Mouse (Mus musculus) kidney, postnatal 0 days (tissue): ENCODE measurements around the gene Pde9a. TPM values are rescaled to one million over a fixed set of nuclear protein-coding genes. Genes with fewer than 3 reads are reported as not detected.

Experiments used
- ATAC-seq: fragments of 200-750 bp; cut with Nextera tagmentation; replicated peaks from 2 replicates; pipeline ENCODE4 v1.8.0; 2017; ENCODE audit warnings: low read depth, moderate number of reproducible peaks, moderate TSS enrichment, moderate library complexity; ENCODE audit not compliant: low FRiP score
- DNase-seq: peaks from one replicate; pipeline ENCODE4 v3.0.0-alpha.2; 2016; ENCODE audit warnings: low spot score
- H3K27ac ChIP-seq: fragments of 300-500 bp; sonication (generic); 2 replicates; pipeline ENCODE4 v1.5.1; 2014; ENCODE audit warnings: mild to moderate bottlenecking
- H3K27me3 ChIP-seq: fragments of 300-500 bp; sonication (generic); 2 replicates; pipeline ENCODE4 v1.6.1; 2014; ENCODE audit warnings: low read length, mixed read lengths; ENCODE audit not compliant: insufficient read depth
- H3K36me3 ChIP-seq: fragments of 300-500 bp; sonication (generic); 2 replicates; pipeline ENCODE4 v1.6.1; 2014; ENCODE audit warnings: low read length, mixed read lengths; ENCODE audit not compliant: insufficient read depth
- H3K4me1 ChIP-seq: fragments of 300-500 bp; sonication (generic); replicated peaks from 2 replicates; pipeline ENCODE4 v1.6.1; 2014; ENCODE audit warnings: antibody characterized with exemption, low read length, mixed read lengths; ENCODE audit not compliant: insufficient read depth
- H3K4me2 ChIP-seq: fragments of 300-500 bp; sonication (generic); 2 replicates; pipeline ENCODE4 v1.6.1; 2014; ENCODE audit warnings: mild to moderate bottlenecking, low read length, moderate library complexity, mixed read lengths
- H3K4me3 ChIP-seq: fragments of 300-500 bp; sonication (generic); replicated peaks from 2 replicates; pipeline ENCODE4 v1.5.1; 2014; ENCODE audit warnings: low read depth, low read length
- H3K9ac ChIP-seq: fragments of 300-500 bp; sonication (generic); 2 replicates; pipeline ENCODE4 v1.6.1; 2014; ENCODE audit warnings: low read depth, low read length
- H3K9me3 ChIP-seq: fragments of 300-500 bp; sonication (generic); replicated peaks from 2 replicates; pipeline ENCODE4 v1.6.1; 2016; ENCODE audit warnings: low read length, inconsistent platforms, mixed read lengths
- CTCF ChIP-seq: IDR thresholded peaks from 2 replicates; pipeline ENCODE4 v1.5.1; 2016; ENCODE audit warnings: antibody characterized with exemption, low read depth, mild to moderate bottlenecking, moderate library complexity
- WGBS: fragments of 180-500 bp; shearing (Covaris S2); extraction: QIAGEN DNeasy Blood & Tissue Kit; methylation state at CpG from one replicate; pipeline ENCODE4 v1.1.7; 2014; 5-methylcytosine and 5-hydroxymethylcytosine counted together
- polyA plus RNA-seq: library from polyadenylated mRNA; unstranded; fragments of >200 nt; fragmentation: Nextera tagmentation; extraction: Ambion mirVana; gene quantifications from 2 replicates; pipeline ENCODE4 v1.2.1, GENCODE M21; 2015

Gene Pde9a
- polyA plus RNA-seq, 1 experiment from 2014 or later: 31.9 TPM

DNA sequence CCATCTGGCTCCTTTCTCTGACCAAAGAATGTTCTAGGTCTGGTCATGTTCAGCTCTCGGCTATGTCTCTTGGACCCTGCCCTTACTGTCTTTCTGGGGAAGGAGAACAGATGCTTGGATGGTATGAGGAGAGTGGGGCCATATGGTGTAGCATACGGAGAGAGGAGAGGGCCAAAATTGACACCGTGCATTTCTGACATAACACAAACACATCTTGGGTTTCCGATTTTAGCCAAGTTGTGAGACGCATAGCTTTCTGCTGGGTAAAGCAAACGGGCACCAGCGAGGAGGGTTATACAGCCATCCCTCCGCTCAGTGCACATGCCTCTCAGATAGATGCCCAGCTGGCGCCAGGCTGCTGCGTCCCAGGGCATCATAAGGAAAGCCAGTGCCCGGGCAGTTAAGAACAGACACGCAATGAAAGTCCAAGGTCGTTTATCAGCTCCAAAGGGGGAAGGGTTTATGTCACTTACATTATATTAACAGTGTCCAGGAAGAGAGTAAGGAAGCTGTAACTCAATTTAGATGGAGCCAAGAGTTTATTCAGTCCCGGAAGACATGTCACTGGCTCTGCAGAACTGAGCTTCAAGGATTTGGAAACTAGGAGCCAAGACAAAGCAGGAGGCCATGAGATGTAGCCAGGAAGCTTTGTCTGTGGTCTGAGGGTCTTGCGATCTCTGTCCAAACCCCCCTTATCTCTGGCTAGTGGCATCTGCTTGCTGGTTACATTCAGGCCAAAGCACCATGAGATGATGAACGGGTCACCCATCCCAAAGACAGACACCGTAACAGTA, 33.0 kb downstream of the Pde9a start:
- ATAC-seq: no peak
- H3K27ac ChIP-seq: peak overlapping the region; percentile 42
- 0 out of 2 replicates have a peak, but pooled peaks cover 6% of the 10 kb centered on the region for H3K4me1 ChIP-seq
- WGBS: 51% methylated on average over 17 of the region's 17 CpGs
- DNase-seq: peak; percentile 82
- no peaks in the 10 kb centered on the region for H3K9me3 ChIP-seq
- no peak overlapping the region for H3K9ac ChIP-seq
- peaks cover 5% of the 10 kb centered on the region; the same call in 1 of the 2 replicates for H3K36me3 ChIP-seq
- no peak overlapping the region for H3K4me2 ChIP-seq
- no peak overlapping the region for H3K4me3 ChIP-seq
- TF ChIP-seq CTCF: no peak
- no peaks in the 10 kb centered on the region for H3K27me3 ChIP-seq

DNA sequence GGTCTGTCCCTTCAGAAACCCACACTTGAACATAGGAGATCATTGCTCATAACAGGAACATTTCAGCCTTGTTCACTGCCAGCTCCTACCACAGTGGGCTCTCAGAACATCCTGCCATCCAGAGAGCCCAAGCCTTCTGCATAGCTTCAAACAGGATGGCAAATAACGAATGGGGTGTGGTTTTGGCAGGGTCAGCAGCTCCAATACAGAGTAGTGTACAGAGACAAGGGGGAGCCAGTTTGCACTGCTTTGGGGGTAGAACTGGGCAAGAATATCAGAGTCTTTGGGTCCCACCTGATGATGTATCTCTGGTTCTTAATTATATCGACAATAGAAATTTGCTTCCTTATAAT, 33.6 kb downstream of the Pde9a start:
- 55% methylated on average over 2 of the region's 2 CpGs for whole genome bisulfite sequencing
- Histone ChIP-seq H3K36me3 (peaks cover 5% of the 10 kb centered on the region; the same call in 1 of the 2 replicates), H3K27ac (peak overlapping the region; percentile 42), H3K27me3 (no peaks in the 10 kb centered on the region), H3K9ac (no peak overlapping the region), H3K9me3 (no peaks in the 10 kb centered on the region), H3K4me2 (no peak overlapping the region), H3K4me3 (no peak overlapping the region), H3K4me1 (0 out of 2 replicates have a peak, but pooled peaks cover 6% of the 10 kb centered on the region)
- ATAC-seq: no peak
- no peak for TF ChIP-seq CTCF
- no peak for DNase-seq

DNA sequence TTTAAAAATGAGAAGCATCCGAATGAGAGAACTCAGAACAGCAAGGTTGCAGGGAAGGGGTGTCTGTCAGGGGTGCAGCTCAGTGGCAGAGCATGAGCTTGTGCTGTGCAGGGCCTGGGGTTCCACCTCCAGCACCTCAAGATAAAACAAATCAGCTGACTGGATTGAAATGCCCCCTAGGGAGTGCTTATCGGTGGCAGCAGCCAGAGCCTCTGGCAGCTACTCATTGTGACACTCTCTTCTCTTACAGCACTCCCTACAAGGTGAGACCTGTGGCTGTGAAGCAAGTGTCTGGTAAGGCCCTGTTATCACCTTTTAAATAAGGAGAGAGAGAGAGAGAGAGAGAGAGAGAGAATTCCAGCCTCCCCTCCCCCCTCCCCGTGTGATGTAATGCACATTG, 34.0 kb downstream of the Pde9a start:
- H3K4me3 ChIP-seq: no peak overlapping the region
- 0 out of 2 replicates have a peak, but pooled peaks cover 6% of the 10 kb centered on the region for H3K4me1 ChIP-seq
- WGBS: 51% methylated on average over 3 of the region's 3 CpGs
- H3K27me3 ChIP-seq: no peaks in the 10 kb centered on the region
- DNase-seq (no peak), ATAC-seq (no peak)
- 0 out of 2 replicates have a peak overlapping the region, but pooled peaks have one; percentile 42 for H3K27ac ChIP-seq
- no peak for TF ChIP-seq CTCF
- H3K9me3 ChIP-seq: no peaks in the 10 kb centered on the region
- H3K36me3 ChIP-seq: peaks cover 5% of the 10 kb centered on the region; the same call in 1 of the 2 replicates
- H3K4me2 ChIP-seq: no peak overlapping the region
- H3K9ac ChIP-seq: no peak overlapping the region

- H3K4me3 ChIP-seq: no peak overlapping the region
- DNase-seq (peak; percentile 57), ATAC-seq (no peak)
- no peaks in the 10 kb centered on the region for H3K27me3 ChIP-seq
- no peak overlapping the region for H3K27ac ChIP-seq
- no peak overlapping the region for H3K4me2 ChIP-seq
- 0 out of 2 replicates have a peak, but pooled peaks cover 6% of the 10 kb centered on the region for H3K4me1 ChIP-seq
- peaks cover 5% of the 10 kb centered on the region; the same call in 1 of the 2 replicates for H3K36me3 ChIP-seq
- no peak overlapping the region for H3K9ac ChIP-seq
- no peaks in the 10 kb centered on the region for H3K9me3 ChIP-seq
- no peak for TF ChIP-seq CTCF
- 73% methylated on average over 16 of the region's 16 CpGs for WGBS
Observed at GRCm38 (mm10) chr17:31420658-31421057, 34.6 kb downstream of the Pde9a start.

- no peak overlapping the region for H3K9ac ChIP-seq
- H3K36me3 ChIP-seq: peaks cover 5% of the 10 kb centered on the region; the same call in 1 of the 2 replicates
- H3K4me1 ChIP-seq: 0 out of 2 replicates have a peak, but pooled peaks cover 6% of the 10 kb centered on the region
- no peaks in the 10 kb centered on the region for H3K9me3 ChIP-seq
- H3K27ac ChIP-seq: no peak overlapping the region
- WGBS: 100% methylated on average over 1 of the region's 1 CpGs
- H3K4me3 ChIP-seq: no peak overlapping the region
- DNase-seq (no peak), ATAC-seq (no peak)
- no peak for TF ChIP-seq CTCF
- no peaks in the 10 kb centered on the region for H3K27me3 ChIP-seq
- no peak overlapping the region for H3K4me2 ChIP-seq
Observed at GRCm38 (mm10) chr17:31422381-31422780, 36.4 kb downstream of the Pde9a start.

DNA sequence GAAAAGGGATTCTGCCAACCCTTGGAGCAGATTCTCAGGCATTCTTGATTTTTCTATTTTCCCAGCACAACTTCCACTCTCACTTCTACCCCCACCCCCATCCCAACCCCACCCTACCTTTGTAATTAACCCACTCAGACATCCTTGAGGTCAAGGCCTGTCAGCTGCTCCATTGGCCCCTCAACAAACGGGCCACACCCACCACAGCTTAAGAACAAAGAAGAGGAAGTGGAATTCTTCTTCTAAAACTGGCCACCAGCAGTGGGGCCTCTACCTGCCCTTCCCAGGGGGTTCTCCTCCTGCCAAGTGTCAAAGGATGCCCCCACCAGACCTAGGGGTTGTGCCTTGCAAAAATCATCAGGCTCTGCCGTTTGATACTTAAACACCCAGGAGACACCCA, 37.0 kb downstream of the Pde9a start:
- Histone ChIP-seq H3K27me3 (no peaks in the 10 kb centered on the region), H3K4me2 (no peak overlapping the region), H3K4me1 (0 out of 2 replicates have a peak, but pooled peaks cover 6% of the 10 kb centered on the region), H3K27ac (no peak overlapping the region), H3K9me3 (no peaks in the 10 kb centered on the region), H3K9ac (no peak overlapping the region), H3K4me3 (no peak overlapping the region), H3K36me3 (peaks cover 5% of the 10 kb centered on the region; the same call in 1 of the 2 replicates)
- WGBS: 28% methylated on average over 2 of the region's 2 CpGs
- no peak for DNase-seq
- no peak for TF ChIP-seq CTCF
- no peak for ATAC-seq
